Mouse (Mus musculus): ENCODE data around the gene Clstn1. TPM values are rescaled to one million over a fixed set of nuclear protein-coding genes. Genes with fewer than 3 reads are reported as not detected.
A peak's percentile ranks its signal among the peaks of the same experiment; 100 is the strongest.

The Clstn1 gene
- total RNA-seq, 2 experiments from 2014 or later, result 24.0 to 38.2 TPM

GRCm38 (mm10) chr4:149657858-149658416 is 71.7 kb downstream of the Clstn1 start:
- Histone ChIP-seq H3K4me3 (no peak overlapping the region), H3K27ac (no peak overlapping the region)
- no peak for DNase-seq
- no peak for TF ChIP-seq CTCF (IDR thresholded peaks at IDR 0.05)
- intact Hi-C loops (cut with DNase I), result no loop called here

GRCm38 (mm10) chr4:149659495-149660116 is 73.3 kb downstream of the Clstn1 start:
- no peak overlapping the region for H3K27ac ChIP-seq
- intact Hi-C loops (cut with DNase I), result no loop called here
- no peak for DNase-seq
- no peak for TF ChIP-seq CTCF (IDR thresholded peaks at IDR 0.05)
- no peak overlapping the region for H3K4me3 ChIP-seq

GRCm38 (mm10) chr4:149660598-149660997 is 74.3 kb downstream of the Clstn1 start:
- Histone ChIP-seq H3K27ac (no peak overlapping the region), H3K4me3 (no peak overlapping the region)
- no peak for DNase-seq
- TF ChIP-seq CTCF (IDR thresholded peaks at IDR 0.05), result no peak
- intact Hi-C loops (cut with DNase I), result no loop called here

GRCm38 (mm10) chr4:149661967-149662589 is 75.8 kb downstream of the Clstn1 start:
- no peak for TF ChIP-seq CTCF (IDR thresholded peaks at IDR 0.05)
- H3K27ac ChIP-seq, result no peak overlapping the region
- H3K4me3 ChIP-seq, result no peak overlapping the region
- peak; percentile 21 for DNase-seq
- intact Hi-C loops (cut with DNase I), result no loop called here

GRCm38 (mm10) chr4:149663849-149664503 is 77.7 kb downstream of the Clstn1 start:
- no peak for TF ChIP-seq CTCF (IDR thresholded peaks at IDR 0.05)
- no peak for DNase-seq
- intact Hi-C loops (cut with DNase I), result no loop called here
- Histone ChIP-seq H3K4me3 (no peak overlapping the region), H3K27ac (no peak overlapping the region)

GRCm38 (mm10) chr4:149665016-149665691 is 78.9 kb downstream of the Clstn1 start:
- H3K4me3 ChIP-seq, result no peak overlapping the region
- no peak for DNase-seq
- no peak for TF ChIP-seq CTCF (IDR thresholded peaks at IDR 0.05)
- intact Hi-C loops (cut with DNase I), result no loop called here
- no peak overlapping the region for H3K27ac ChIP-seq

GRCm38 (mm10) chr4:149665692-149666090 is 79.4 kb downstream of the Clstn1 start:
- no peak for TF ChIP-seq CTCF (IDR thresholded peaks at IDR 0.05)
- H3K27ac ChIP-seq, result no peak overlapping the region

GRCm38 (mm10) chr4:149671175-149671574 is 84.9 kb downstream of the Clstn1 start:
- Histone ChIP-seq H3K27ac (no peak overlapping the region), H3K4me3 (no peak overlapping the region)
- DNase-seq, result no peak
- intact Hi-C loops (cut with DNase I), result no loop called here
- no peak for TF ChIP-seq CTCF (IDR thresholded peaks at IDR 0.05)

More at GRCm38 (mm10) chr4:149665692-149666090, 79.4 kb downstream of the Clstn1 start:
- no peak for DNase-seq
- H3K4me3 ChIP-seq, result no peak overlapping the region
- intact Hi-C loops (cut with DNase I), result no loop called here

- no peak for TF ChIP-seq CTCF (IDR thresholded peaks at IDR 0.05)
- intact Hi-C loops (cut with DNase I), result no loop called here
- Histone ChIP-seq H3K4me3 (no peak overlapping the region), H3K27ac (no peak overlapping the region)
- DNase-seq, result no peak
These were observed 86.5 kb downstream of the Clstn1 start for GRCm38 (mm10) chr4:149672747-149673146.

GRCm38 (mm10) chr4:149674814-149675377 is 88.6 kb downstream of the Clstn1 start:
- Histone ChIP-seq H3K4me3 (peak overlapping the region; percentile 84), H3K27ac (0 out of 2 replicates have a peak overlapping the region, but pooled peaks have one; percentile 69)
- intact Hi-C loops (cut with DNase I), result no loop called here
- TF ChIP-seq CTCF (IDR thresholded peaks at IDR 0.05), result no peak
- no peak for DNase-seq

GRCm38 (mm10) chr4:149675378-149676261 is 89.4 kb downstream of the Clstn1 start:
- H3K4me3 ChIP-seq, result peak overlapping the region; percentile 84
- intact Hi-C loops (cut with DNase I), result no loop called here
- TF ChIP-seq CTCF (IDR thresholded peaks at IDR 0.05), result no peak

More at GRCm38 (mm10) chr4:149675378-149676261, 89.4 kb downstream of the Clstn1 start:
- H3K27ac ChIP-seq, result peak overlapping the region; percentile 69
- DNase-seq, result peak; percentile 91

Measured in gastrocnemius, adult 2 months (tissue).